Mouse (Mus musculus) gonadal fat pad, adult 2 months (tissue): Measurements from ENCODE around the gene E030025P04Rik. TPM values are rescaled to one million over a fixed set of nuclear protein-coding genes. Genes with fewer than 3 reads are reported as not detected.

Source experiments
- DNase-seq: peaks from one replicate; pipeline ENCODE4 v3.0.0-alpha.2; 2012; ENCODE audit warnings: low read depth
- polyA plus RNA-seq: library from polyadenylated mRNA; depleted of rRNA; stranded (reverse); fragments of >200 nt; gene quantifications from 2 replicates; pipeline ENCODE4 v1.2.3, GENCODE M21; 2012; rRNA removed

The E030025P04Rik gene
- polyA plus RNA-seq, 1 experiment, result not detected

- DNase-seq, result no peak
Measured at GRCm38 (mm10) chr11:109102646-109103045, 41.5 kb downstream of the E030025P04Rik start.

DNA sequence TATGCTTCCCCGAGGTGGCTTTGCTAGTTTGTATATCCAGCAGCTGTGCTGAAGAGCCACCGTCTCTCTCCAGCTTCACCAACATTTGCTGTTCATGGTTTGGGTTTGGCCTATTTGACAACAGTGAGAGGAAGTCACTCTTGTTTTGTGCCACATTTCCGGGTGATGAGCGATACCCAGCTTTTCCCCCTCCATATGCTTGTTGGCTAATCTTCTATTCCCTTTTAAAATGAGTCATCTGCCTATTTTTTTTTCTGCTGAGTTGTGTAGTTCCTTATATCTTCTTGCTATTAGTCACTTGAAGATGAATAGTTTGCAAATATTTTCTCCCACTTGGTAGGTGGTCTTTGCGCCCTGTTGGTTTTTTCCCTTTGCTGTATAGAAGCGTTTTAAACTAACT lies 43.9 kb downstream of the E030025P04Rik start:
- no peak for DNase-seq

DNA sequence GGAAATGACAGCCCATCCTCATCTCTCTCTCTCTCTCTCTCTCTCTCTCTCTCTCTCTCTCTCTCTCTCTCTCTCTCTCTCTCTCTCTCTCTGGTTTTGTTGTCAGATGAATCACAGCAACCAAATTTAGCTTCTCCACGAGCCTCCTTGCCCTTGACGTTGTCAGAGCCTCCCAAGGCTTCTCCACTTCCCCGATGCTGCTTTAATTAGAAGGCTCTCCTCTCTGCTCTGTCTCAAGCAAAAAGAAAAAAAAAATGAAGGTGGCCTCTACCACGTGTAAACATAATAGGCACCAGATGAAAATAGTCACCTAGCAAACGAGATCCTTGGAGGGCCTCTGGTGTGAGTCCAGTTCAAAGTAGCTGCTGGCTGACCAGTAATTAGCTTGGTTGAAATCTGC lies 52.3 kb downstream of the E030025P04Rik start:
- no peak for DNase-seq

Other genes starting within 250 kb of the E030025P04Rik start
- gene Axin2, start 224.0 kb downstream of the E030025P04Rik start, polyA plus RNA-seq, result 25.6 and 38.1 TPM in 2 replicates
- 14.0 and 16.1 TPM in 2 replicates for gene Rgs9, start 153.8 kb upstream of the E030025P04Rik start, polyA plus RNA-seq
- 24.0 and 26.0 TPM in 2 replicates for gene Gna13, start 218.5 kb upstream of the E030025P04Rik start, polyA plus RNA-seq